Mouse (Mus musculus) erythroblast, embryonic 14.5 days (primary cell): ENCODE results near the gene Tdrd3.

Source experiments
- GATA1 ChIP-seq: IDR thresholded peaks from 2 replicates; pipeline ENCODE4 v1.6.1; 2012; ENCODE audit warnings: low read length, inconsistent platforms, mixed read lengths
- TAL1 ChIP-seq: IDR thresholded peaks from 3 replicates; pipeline ENCODE4 v1.6.1; 2012; ENCODE audit warnings: low read length, inconsistent platforms, mixed read lengths

DNA sequence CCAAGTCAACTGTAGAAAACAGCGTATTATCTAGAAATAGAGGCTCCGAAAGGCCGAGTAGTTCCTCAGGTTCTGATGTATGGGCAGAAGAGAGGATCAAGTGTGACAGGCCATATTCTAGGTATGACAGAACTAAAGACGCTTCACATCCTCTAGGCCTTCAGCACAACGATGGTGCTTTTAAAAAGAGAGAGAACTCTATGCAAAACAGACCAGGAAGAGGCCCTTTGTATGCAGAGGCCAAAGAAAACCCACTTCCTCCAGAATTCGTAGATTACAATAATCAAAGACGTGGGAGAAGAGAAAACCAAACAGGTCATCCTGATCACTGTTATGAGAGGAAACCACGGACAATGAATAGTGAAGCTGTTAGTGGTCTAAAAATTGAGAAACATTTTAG lies 89.5 kb downstream of the Tdrd3 start:
- no peak for TF ChIP-seq GATA1
- no peak for TF ChIP-seq TAL1
